Mouse (Mus musculus): Measurements from ENCODE around the gene 1110065P20Rik. TPM values are rescaled to one million over a fixed set of nuclear protein-coding genes. Genes with fewer than 3 reads are reported as not detected.

1110065P20Rik gene
- 10 to 100 TPM; 20.2 to 21.4 TPM for total RNA-seq (2021)
- long read RNA-seq, experiment 1, transcript 1110065P20Rik-203 (2 exons, 659 nt): major isoform, 6 of 16 reads
- long read RNA-seq, experiment 1, partial matches to known transcripts: 1 of 16 reads
- long read RNA-seq, experiment 1, other reads (novel, unspliced or antisense): 0 of 16 reads
- long read RNA-seq, experiment 2, transcript 1110065P20Rik-204 (3 exons, 762 nt): major isoform, 8 of 19 reads
- long read RNA-seq, experiment 2, partial matches to known transcripts: 0 of 19 reads
- long read RNA-seq, experiment 2, other reads (novel, unspliced or antisense): 3 of 19 reads

GRCm38 (mm10) chr4:124850933-124851658 lies at the start of gene 1110065P20Rik:
Gene 1110065P20Rik, minus strand, starts transcription at chr4:124851196.
- DNase-seq: peak; percentile 77
- intact Hi-C loops (cut with DNase I; ENCODE audit: low total_unique reads): loop anchor here (10.0 kb wide), 1 partner anchor 214 kb away; the partner anchor contains the start of genes Dnali1 and Snip1

- intact Hi-C loops (cut with DNase I; ENCODE audit: low total_unique reads): no loop called here
- DNase-seq: no peak
Measured at GRCm38 (mm10) chr4:124899906-124900305, 48.9 kb upstream of the 1110065P20Rik start.

DNA sequence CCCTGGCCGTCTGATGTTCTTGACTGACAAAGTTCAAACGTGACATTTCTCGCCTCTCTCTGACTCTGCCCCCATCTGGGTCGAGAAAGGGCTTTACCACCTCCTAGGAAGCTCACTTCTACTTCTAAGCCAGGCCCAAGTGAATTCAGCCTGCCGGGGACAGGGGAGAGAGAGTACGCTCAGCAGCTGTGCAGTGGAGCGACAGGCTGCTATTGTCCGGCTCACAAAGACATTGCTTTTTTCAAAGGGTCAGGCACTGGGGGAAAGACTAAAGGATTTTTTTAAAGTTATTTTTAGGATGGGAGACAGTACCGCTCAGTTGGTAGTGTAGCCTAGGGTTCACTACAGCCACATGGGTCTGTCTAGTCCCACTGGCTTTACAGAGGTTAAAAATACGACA lies 47.4 kb upstream of the 1110065P20Rik start:
- DNase-seq: no peak
- intact Hi-C loops (cut with DNase I; ENCODE audit: low total_unique reads): no loop called here

DNA sequence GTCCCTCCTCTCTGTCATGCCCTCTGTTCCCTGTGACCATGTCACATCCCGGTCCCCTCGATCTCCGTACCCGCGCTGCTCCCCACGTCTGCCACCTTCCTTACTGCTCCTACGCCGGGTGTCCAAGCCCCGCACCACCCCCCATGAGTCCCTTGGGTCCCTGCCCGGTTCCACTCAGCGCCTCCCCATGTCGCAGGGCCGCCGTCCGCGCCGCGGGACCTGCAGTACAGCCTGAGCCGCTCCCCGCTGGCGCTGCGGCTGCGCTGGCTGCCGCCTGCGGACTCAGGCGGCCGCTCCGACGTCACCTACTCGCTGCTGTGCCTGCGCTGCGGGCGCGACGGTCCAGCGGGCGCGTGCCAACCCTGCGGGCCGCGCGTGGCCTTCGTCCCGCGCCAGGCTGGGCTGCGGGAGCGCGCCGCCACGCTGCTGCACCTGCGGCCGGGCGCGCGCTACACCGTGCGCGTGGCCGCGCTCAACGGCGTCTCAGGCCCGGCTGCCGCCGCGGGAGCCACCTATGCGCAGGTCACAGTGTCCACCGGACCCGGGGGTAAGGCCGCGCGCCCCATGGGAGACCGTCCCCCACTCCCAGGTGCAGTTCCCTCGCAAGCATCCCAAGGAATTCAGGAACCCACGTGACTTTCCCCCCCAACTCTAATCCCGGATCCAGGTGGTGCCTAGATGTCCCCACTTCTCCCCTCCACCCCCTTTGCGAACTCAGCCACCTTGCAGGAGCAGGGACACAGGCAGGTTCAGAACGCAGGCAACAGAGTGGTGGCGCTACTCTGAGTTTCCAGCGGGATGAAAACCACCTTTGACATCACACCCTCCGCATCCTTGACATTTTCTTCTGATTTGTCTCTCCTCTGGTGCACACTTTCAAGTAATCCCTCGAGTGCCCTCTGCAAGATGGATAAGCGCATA lies 43.8 kb upstream of the 1110065P20Rik start:
- DNase-seq: no peak
- intact Hi-C loops (cut with DNase I; ENCODE audit: low total_unique reads): no loop called here

GRCm38 (mm10) chr4:124893769-124894168 lies 42.8 kb upstream of the 1110065P20Rik start:
- intact Hi-C loops (cut with DNase I; ENCODE audit: low total_unique reads): no loop called here
- no peak for DNase-seq

GRCm38 (mm10) chr4:124890831-124891230 lies 39.8 kb upstream of the 1110065P20Rik start:
- intact Hi-C loops (cut with DNase I; ENCODE audit: low total_unique reads): no loop called here
- no peak for DNase-seq

GRCm38 (mm10) chr4:124889935-124890334 lies 38.9 kb upstream of the 1110065P20Rik start:
- intact Hi-C loops (cut with DNase I; ENCODE audit: low total_unique reads): no loop called here
- DNase-seq: no peak

DNA sequence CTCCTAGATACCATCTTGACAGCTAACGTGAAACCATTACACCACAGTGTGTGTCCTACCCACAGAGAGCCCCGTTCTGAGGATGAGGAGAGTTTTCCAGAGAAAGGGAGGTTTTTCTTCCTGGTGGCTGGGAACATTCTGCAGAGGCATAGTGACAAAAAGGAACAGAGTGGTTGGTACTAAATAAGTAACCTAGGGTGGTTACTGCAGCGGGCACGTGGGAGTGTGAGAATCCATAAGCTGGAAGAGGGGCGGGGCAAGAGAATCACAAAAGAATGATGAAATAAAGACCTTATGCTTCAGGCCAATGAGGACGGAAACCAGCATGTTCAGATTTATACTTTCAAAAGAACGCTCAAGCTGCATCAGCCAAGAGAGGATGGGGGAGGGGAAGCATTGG lies 37.7 kb upstream of the 1110065P20Rik start:
- no peak for DNase-seq
- intact Hi-C loops (cut with DNase I; ENCODE audit: low total_unique reads): no loop called here

- intact Hi-C loops (cut with DNase I; ENCODE audit: low total_unique reads): no loop called here
- peak; percentile 34 for DNase-seq
Measured at GRCm38 (mm10) chr4:124882151-124882729, 31.2 kb upstream of the 1110065P20Rik start.

- intact Hi-C loops (cut with DNase I; ENCODE audit: low total_unique reads): no loop called here
Measured at GRCm38 (mm10) chr4:124881341-124881908, 30.4 kb upstream of the 1110065P20Rik start.

GRCm38 (mm10) chr4:124880599-124880998 lies 29.6 kb upstream of the 1110065P20Rik start, which contains the start of gene Epha10:
Gene Epha10, plus strand, starts transcription at chr4:124880899.
- DNase-seq: no peak
- intact Hi-C loops (cut with DNase I; ENCODE audit: low total_unique reads): no loop called here

More at GRCm38 (mm10) chr4:124881341-124881908, 30.4 kb upstream of the 1110065P20Rik start:
- no peak for DNase-seq

DNA sequence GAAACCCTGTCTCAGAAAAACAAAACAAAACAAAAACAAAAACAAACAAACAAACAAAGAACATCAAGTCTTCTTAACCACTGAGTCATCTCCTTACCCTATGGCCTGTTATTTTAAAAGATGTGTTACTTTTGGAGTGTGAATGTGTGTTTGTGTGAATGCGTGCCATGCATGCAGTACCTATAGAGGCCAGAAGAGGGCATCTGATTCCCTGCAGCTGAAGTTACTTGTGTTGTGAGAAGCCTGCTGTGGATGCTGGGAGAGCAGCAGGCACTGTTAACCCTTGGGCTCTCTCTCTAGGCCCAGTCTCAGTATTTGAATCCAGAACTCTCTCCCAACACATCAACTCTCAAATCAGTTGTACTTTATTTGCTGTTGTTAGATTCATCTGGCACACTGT lies 21.7 kb upstream of the 1110065P20Rik start:
- no peak for DNase-seq
- intact Hi-C loops (cut with DNase I; ENCODE audit: low total_unique reads): no loop called here

DNA sequence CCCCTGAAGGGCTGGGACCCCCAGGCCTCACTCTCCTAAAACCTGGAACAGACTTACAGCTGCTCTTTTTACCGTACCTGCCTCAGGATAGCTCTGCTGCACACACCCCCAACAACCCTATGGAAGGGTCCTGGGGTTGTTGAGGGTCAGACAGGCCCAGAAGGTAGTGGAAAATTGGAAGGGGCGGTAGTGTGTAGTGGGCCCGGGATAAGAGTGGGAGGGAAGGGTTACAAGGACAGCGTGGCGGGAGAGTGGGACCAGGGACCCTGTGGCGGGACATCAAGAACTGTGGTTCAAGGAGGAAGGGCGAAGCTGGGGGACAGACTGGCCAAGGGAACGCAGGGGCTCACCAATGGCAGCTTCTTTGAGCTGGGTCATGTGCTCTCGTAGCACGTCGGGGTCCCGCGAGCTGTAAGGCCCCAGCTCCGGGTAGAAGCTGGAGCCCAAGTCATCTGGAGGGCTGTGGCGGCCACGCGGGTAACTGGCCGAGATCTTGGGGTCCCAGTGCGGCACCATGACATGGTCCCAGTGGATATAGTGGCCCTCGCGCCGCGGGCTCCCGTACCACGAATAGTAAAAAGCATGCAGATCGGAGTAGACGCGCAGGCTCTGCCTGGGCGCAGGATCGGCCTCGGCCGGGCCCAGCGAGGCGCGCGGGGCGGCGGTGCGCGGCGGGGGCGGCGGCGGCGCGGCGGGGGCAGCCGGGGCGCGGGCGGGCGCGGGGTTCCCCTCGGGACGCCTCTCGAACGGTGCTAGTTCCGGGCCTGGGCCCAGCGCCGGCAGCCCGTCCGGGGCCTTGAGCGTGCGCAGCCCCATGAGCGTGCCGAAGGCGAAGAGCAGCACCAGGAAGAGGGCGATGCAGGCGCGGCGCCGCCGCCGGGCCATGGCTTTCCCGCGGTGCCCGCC lies 10.5 kb upstream of the 1110065P20Rik start, which contains the start of gene Maneal:
Maneal (minus strand) TSS at position 889 of the 906 bp plus-strand sequence.
- DNase-seq: no peak
- intact Hi-C loops (cut with DNase I; ENCODE audit: low total_unique reads): no loop called here

- DNase-seq: peak; percentile 71
- intact Hi-C loops (cut with DNase I; ENCODE audit: low total_unique reads): no loop called here
Measured at GRCm38 (mm10) chr4:124860446-124860845, 9.4 kb upstream of the 1110065P20Rik start.

DNA sequence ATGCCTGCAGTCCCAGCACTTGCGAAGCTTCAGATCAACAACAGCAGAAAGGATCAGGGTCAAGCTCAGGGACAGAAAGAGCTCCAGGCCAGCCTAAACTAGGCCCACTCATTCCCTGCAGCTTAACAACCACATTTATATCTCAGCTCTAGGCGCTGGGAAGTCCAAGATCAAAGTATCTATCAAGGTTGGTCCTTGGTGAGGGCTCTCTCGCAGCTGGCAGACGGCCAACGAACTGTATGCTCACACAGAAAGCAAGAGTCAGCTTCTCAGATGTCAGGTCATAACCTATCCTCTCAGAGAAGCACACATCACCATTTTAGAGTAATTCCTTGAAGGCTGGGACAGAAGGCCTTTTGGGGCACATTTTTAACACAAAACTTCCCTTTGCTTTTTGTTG lies 7.4 kb upstream of the 1110065P20Rik start:
- no peak for DNase-seq
- intact Hi-C loops (cut with DNase I; ENCODE audit: low total_unique reads): loop anchor here (10.0 kb wide), 1 partner anchor 206 kb away; the partner anchor contains the start of genes Dnali1 and Snip1

DNA sequence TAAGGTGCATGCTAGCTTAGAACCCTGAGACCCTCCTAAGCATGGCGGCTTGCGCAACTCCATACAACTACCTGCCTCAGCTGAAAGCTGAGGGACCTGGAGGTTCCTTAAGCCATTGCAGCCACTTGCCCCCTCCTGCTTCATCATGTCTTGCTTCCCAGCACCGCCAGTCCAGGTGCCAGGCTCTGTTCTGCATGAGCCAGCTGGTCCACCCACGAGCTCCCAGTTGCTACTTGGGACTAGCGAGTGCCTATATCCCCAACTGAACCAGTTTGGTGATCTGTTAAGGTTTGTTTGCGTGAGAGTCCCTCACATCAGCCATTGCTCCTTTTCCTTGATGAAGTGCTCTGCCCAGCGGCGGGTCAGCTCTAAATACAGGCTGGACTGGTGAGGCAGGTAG lies 5.3 kb upstream of the 1110065P20Rik start:
- no peak for DNase-seq
- intact Hi-C loops (cut with DNase I; ENCODE audit: low total_unique reads): loop anchor here (10.0 kb wide), 1 partner anchor 209 kb away; the partner anchor contains the start of genes Dnali1 and Snip1

- intact Hi-C loops (cut with DNase I; ENCODE audit: low total_unique reads): loop anchor here (10.0 kb wide), 1 partner anchor 214 kb away; the partner anchor contains the start of genes Dnali1 and Snip1
- peak; percentile 95 for DNase-seq
Measured at GRCm38 (mm10) chr4:124850261-124850913, 609 bp downstream of the 1110065P20Rik start, which contains the start of gene Yrdc. Gene Yrdc, plus strand, starts transcription at chr4:124850679.
